Mouse (Mus musculus) heart, embryonic 13.5 days (tissue): ENCODE measurements around the gene Rffl. TPM values are rescaled to one million over a fixed set of nuclear protein-coding genes. Genes with fewer than 3 reads are reported as not detected.
"Not testable (repeated sequence)": the region's sequence is repeated elsewhere in the genome, so short reads cannot be mapped to it uniquely, and the experiment has no call there.

Experiments
- ATAC-seq: fragments of 200-750 bp; cut with Nextera tagmentation; 2 replicates; pipeline ENCODE4 v1.8.0; 2017; ENCODE audit warnings: moderate TSS enrichment; ENCODE audit not compliant: insufficient number of reproducible peaks, low FRiP score, low TSS enrichment; ENCODE audit errors: extremely low read depth
- H3K27ac ChIP-seq: fragments of 300-500 bp; sonication (generic); replicated peaks from 2 replicates; pipeline ENCODE4 v1.5.1; 2015; ENCODE audit warnings: moderate library complexity, mild to moderate bottlenecking, inconsistent platforms
- H3K27me3 ChIP-seq: fragments of 300-500 bp; sonication (generic); replicated peaks from 2 replicates; pipeline ENCODE4 v1.6.1; 2015; ENCODE audit warnings: mild to moderate bottlenecking, inconsistent platforms
- H3K36me3 ChIP-seq: fragments of 300-500 bp; sonication (generic); 2 replicates; pipeline ENCODE4 v1.6.1; 2015; ENCODE audit warnings: mild to moderate bottlenecking, inconsistent platforms
- H3K4me1 ChIP-seq: fragments of 300-500 bp; sonication (generic); 2 replicates; pipeline ENCODE4 v1.6.1; 2015; ENCODE audit warnings: inconsistent platforms
- H3K4me2 ChIP-seq: fragments of 300-500 bp; sonication (generic); 2 replicates; pipeline ENCODE4 v1.6.1; 2015; ENCODE audit warnings: inconsistent platforms, mild to moderate bottlenecking, moderate library complexity
- H3K4me3 ChIP-seq: fragments of 300-500 bp; sonication (generic); 2 replicates; pipeline ENCODE4 v1.5.1; 2015; ENCODE audit warnings: moderate library complexity, mild to moderate bottlenecking, inconsistent platforms
- H3K9ac ChIP-seq: fragments of 300-500 bp; sonication (generic); 2 replicates; pipeline ENCODE4 v1.6.1; 2015; ENCODE audit warnings: inconsistent platforms, mild to moderate bottlenecking, moderate library complexity
- H3K9me3 ChIP-seq: fragments of 300-500 bp; sonication (generic); 2 replicates; pipeline ENCODE4 v1.6.1; 2016; ENCODE audit warnings: inconsistent platforms
- WGBS: fragments of 180-500 bp; shearing (Covaris S2); methylation state at CpG from one replicate; pipeline ENCODE4 v1.1.7; 2015; ENCODE audit warnings: mixed read lengths; 5-methylcytosine and 5-hydroxymethylcytosine counted together
- polyA plus RNA-seq: library from polyadenylated mRNA; unstranded; fragments of >200 nt; fragmentation: Nextera tagmentation; extraction: Ambion mirVana; gene quantifications from 2 replicates; pipeline ENCODE4 v1.2.1, GENCODE M21; 2015

Gene Rffl
- polyA plus RNA-seq, 1 experiment from 2014 or later: 5.3 TPM

DNA sequence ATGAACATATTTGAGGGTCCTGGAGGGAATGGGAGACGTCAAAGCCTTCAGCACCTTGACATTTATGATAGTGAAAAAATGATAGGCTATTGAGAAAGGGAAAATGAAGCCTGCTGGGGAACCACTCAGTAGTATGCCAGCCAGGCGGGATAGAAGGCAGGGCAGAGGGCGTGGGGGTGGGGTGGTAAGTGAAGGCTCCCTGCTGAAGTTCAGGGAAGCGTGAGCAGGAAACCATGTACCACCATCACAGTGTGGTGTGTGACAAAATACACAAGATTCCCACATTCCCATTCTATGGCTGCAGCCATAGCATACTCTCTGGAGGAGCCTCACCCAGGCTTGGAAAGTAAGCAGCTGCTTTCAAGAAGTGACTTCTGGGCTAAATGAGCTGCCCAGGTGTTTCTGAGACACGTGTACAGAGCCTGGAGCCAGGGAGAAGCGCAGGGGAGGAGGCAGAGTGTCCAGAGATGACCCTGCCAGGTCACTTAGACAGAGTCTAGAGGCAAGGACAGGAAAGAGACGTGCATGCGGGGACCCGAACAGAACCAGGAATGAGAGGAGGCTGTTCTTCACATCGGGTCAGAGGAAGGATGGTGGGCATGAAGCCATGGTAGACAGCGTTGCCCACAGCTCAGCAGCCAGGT, 26.1 kb downstream of the Rffl start:
- Histone ChIP-seq H3K4me2 (peak overlapping the region; percentile 69), H3K9me3 (no peaks in the 10 kb centered on the region), H3K27ac (peak overlapping the region; percentile 66; the same call in 1 of the 2 replicates), H3K9ac (peak overlapping the region; percentile 72), H3K4me3 (peak overlapping the region; percentile 41), H3K4me1 (peaks cover 37% of the 10 kb centered on the region), H3K36me3 (no peaks in the 10 kb centered on the region), H3K27me3 (no peaks in the 10 kb centered on the region)
- ATAC-seq: no peak
- 65% methylated on average over 11 of the region's 11 CpGs for WGBS

DNA sequence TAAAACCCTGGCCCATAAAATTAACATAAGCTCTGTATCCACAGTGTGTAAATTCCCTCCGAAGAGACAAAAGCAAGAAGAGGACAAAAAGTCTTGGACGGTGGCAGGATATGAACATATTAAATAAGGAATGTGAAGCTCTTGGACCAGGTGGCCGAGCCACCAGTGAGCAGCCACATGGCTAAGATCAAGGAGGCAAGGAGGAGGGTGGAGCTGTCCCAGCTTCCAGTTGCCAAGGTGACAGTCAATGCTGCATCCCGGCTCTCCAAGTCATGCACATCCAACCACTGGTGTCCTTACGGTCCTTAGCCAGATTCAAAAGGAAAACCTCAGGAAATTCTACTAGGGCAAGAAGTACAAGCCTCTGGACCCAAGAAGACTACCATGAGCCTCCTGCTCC, 32.5 kb downstream of the Rffl start:
- H3K4me3 ChIP-seq: no peak overlapping the region
- H3K36me3 ChIP-seq: no peaks in the 10 kb centered on the region
- no peaks in the 10 kb centered on the region for H3K27me3 ChIP-seq
- H3K9me3 ChIP-seq: no peaks in the 10 kb centered on the region
- ATAC-seq: no peak
- WGBS: 53% methylated on average over 5 of the region's 5 CpGs
- H3K4me1 ChIP-seq: peaks cover 14% of the 10 kb centered on the region
- no peak overlapping the region for H3K9ac ChIP-seq
- no peak overlapping the region for H3K27ac ChIP-seq
- H3K4me2 ChIP-seq: no peak overlapping the region

DNA sequence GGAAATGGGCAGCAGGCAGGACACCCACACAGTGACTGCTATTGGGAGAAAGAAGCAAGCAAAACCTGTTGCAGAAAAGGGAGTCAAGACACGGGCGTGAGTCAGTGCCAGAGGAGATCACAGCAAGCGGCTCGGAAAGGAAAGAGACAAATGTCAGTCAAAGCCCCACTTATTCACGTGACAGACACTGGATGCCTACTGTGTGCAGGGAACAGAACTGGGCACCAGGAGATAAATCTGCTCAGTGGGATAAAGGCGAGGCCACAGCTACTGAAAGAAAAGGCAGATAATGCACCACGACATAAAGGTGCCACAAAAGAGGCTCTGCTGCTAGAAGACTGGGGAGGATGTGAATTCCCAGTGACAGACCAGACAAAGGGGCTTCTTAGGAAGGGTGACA, 33.2 kb downstream of the Rffl start:
- Histone ChIP-seq H3K27ac (no peak overlapping the region), H3K9me3 (no peaks in the 10 kb centered on the region), H3K27me3 (no peaks in the 10 kb centered on the region), H3K36me3 (no peaks in the 10 kb centered on the region), H3K4me1 (peaks cover 14% of the 10 kb centered on the region), H3K4me3 (no peak overlapping the region), H3K4me2 (no peak overlapping the region), H3K9ac (0 out of 2 replicates have a peak overlapping the region, but pooled peaks have one; percentile 7)
- WGBS: 62% methylated on average over 7 of the region's 7 CpGs
- ATAC-seq: no peak

DNA sequence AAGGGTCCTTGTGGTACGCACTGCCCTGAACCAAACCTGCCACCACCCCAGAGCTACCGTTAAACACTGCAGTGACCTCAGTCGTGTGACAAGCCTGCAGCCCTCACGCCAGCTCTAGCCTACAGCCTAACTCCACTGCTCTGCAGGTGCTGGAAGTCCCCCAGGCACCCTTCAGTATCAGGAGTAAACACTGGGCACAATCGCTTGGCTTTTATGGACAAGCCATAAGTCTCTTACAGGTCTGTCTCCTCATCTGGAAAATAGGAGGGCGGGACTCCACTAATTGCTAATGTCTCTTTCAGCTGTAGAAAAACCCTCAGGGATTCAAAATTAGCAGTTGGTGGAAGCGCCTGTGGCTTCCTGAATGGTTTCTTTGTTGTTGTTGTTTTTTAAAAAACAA, 33.8 kb downstream of the Rffl start:
- no peak overlapping the region for H3K4me2 ChIP-seq
- no peak overlapping the region for H3K4me3 ChIP-seq
- ATAC-seq: no peak
- WGBS: 68% methylated on average over 7 of the region's 7 CpGs
- no peaks in the 10 kb centered on the region for H3K36me3 ChIP-seq
- H3K27ac ChIP-seq: no peak overlapping the region
- H3K27me3 ChIP-seq: no peaks in the 10 kb centered on the region
- H3K4me1 ChIP-seq: peaks cover 14% of the 10 kb centered on the region
- no peaks in the 10 kb centered on the region for H3K9me3 ChIP-seq
- H3K9ac ChIP-seq: no peak overlapping the region

DNA sequence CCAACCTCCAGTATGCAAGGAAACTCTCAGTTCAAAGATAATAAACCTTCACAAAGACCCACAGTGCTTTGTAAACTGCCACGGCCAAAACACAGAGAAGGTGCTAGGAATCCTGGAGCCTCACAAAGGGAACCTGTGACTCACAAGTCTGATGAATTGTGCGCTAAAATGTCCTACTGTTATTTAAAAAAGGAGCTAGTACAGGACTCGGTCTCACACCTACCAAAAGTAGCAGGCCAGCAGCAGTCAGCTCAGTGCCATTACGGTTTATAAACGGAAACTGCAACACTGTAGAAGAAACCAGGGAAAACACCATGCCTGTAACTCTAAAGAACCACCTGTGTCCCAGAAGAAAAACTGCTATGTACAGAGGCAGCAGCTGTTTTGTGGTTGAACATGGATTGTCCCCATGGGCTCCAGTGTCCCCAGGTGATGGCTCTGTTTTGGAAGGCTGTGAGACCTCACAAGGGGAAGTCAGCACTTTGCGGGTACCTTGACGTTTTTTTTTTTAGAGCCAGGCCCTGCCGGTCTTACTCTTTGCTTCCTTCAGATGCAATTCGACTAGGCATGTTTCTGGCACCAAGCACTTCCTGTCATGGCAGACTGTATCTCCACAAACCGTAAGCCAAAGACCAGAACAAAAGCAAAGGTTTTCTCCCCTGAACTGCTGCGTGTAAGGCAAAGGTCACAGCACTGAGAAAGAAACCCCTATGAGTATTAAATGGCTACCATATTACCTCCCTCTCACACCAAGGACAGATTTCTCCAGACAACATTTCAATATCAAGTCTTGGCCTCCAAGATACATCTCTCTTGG, 35.2 kb downstream of the Rffl start:
- no peak overlapping the region for H3K9ac ChIP-seq
- no peaks in the 10 kb centered on the region for H3K9me3 ChIP-seq
- 67% methylated on average over 11 of the region's 11 CpGs for WGBS
- H3K4me1 ChIP-seq: peaks cover 26% of the 10 kb centered on the region
- no peak overlapping the region for H3K27ac ChIP-seq
- no peak for ATAC-seq
- no peak overlapping the region for H3K4me3 ChIP-seq
- no peaks in the 10 kb centered on the region for H3K27me3 ChIP-seq
- H3K4me2 ChIP-seq: no peak overlapping the region
- no peaks in the 10 kb centered on the region for H3K36me3 ChIP-seq

DNA sequence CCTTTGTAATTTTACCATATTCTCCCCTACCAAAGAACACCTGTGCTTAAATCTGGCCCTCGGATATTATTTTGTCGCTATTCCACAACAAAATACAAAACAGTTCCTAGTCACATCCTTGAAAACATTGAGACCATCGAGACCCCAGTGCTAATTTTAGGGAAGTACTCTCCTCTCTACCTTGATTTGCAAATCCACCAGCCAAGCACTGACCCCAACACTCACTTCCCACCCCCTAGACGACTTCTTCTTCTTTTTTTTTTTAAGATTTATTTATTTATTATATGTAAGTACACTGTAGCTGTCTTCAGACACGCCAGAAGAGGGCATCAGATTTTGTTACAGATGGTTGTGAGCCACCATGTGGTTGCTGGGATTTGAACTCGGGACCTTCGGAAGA, 36.7 kb downstream of the Rffl start:
- not testable (repeated sequence) for H3K4me2 ChIP-seq, H3K36me3 ChIP-seq, H3K4me3 ChIP-seq, H3K27me3 ChIP-seq, H3K27ac ChIP-seq, ATAC-seq, H3K9me3 ChIP-seq, H3K9ac ChIP-seq
- WGBS: 79% methylated on average over 7 of the region's 7 CpGs
- H3K4me1 ChIP-seq: peaks cover 21% of the 10 kb centered on the region

DNA sequence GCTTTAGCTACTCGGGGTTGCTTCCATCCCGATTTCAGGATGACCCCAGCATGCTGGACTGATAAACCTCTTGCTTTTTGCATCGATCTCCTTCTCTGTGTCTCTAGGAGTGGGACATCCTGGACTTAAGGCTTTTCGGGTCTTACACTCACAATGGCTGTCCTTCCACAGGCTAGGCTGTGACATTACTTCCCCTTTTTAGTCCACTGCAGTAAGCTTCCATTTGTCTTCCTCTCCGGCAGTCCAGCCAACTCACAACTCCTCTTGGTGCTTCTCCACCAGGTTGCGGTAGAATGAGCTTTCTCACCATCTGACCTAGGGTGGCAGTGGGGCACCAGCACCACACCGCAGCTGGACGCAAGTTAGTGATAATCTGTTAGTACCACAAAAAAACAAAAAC, 37.1 kb downstream of the Rffl start:
- 81% methylated on average over 8 of the region's 8 CpGs for WGBS
- ATAC-seq: no peak
- Histone ChIP-seq H3K4me1 (peaks cover 21% of the 10 kb centered on the region), H3K9ac (no peak overlapping the region), H3K27ac (no peak overlapping the region), H3K4me3 (no peak overlapping the region), H3K4me2 (no peak overlapping the region), H3K9me3 (no peaks in the 10 kb centered on the region), H3K36me3 (no peaks in the 10 kb centered on the region), H3K27me3 (no peaks in the 10 kb centered on the region)

- not testable (repeated sequence) for H3K9ac ChIP-seq, ATAC-seq, H3K4me3 ChIP-seq, H3K9me3 ChIP-seq, H3K36me3 ChIP-seq, H3K27ac ChIP-seq, H3K4me2 ChIP-seq, H3K27me3 ChIP-seq
- WGBS: 77% methylated on average over 10 of the region's 10 CpGs
- H3K4me1 ChIP-seq: peaks cover 15% of the 10 kb centered on the region
Measured at GRCm38 (mm10) chr11:82832402-82832801, 38.6 kb downstream of the Rffl start.

DNA sequence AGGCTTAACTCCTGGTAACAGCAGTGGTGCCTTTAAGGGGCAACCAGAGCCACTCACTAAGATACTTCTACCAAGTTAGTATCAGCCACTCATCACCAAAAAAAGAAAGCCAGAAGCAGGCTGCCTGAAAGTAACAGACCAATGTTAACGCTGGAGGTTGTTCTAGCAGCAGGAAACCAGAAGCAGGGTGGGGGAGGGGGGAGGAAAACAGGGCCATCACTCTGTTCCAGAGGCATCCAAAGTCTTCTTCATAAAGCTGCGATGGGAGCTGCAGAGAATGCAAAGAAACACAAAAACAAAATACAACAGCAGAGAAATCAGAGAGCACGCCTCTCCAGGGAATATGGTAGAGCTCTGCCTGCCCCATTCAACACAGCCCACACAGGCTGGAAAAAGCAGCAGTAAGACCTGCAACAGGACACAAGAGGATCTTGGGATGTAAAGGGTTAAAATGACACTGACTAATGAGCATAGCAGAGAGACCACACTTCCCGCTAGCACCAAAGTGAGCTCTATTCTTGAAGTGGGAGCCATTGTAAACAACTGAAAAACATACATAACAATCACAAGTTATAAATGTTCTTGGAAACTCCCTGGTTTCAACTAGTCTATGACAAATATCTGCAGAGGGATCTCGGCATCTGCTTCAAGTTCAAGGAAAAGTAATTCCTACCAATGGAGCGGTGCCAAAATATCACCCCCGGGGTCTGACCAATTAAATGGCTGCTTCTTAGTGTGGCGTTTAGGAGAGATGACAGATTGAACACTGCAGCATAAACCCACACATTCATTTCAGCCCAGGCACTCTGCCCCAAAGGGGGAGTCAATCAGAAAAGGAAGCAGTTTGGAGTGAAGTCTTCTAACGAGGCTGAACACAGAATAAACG, 39.8 kb downstream of the Rffl start:
- Histone ChIP-seq H3K27ac (no peak overlapping the region; the same call in 1 of the 2 replicates), H3K4me1 (peaks cover 15% of the 10 kb centered on the region), H3K27me3 (no peaks in the 10 kb centered on the region), H3K4me3 (peak overlapping the region; percentile 13), H3K9me3 (no peaks in the 10 kb centered on the region), H3K4me2 (peak overlapping the region; percentile 52), H3K9ac (peak overlapping the region; percentile 42; the same call in 1 of the 2 replicates), H3K36me3 (no peaks in the 10 kb centered on the region)
- no peak for ATAC-seq
- 13% methylated on average over 10 of the region's 10 CpGs for WGBS

GRCm38 (mm10) chr11:82826818-82827217, 44.2 kb downstream of the Rffl start:
- no peak for ATAC-seq
- Histone ChIP-seq H3K4me1 (peaks cover 12% of the 10 kb centered on the region), H3K9ac (no peak overlapping the region), H3K4me2 (no peak overlapping the region), H3K4me3 (no peak overlapping the region), H3K27me3 (no peaks in the 10 kb centered on the region), H3K9me3 (no peaks in the 10 kb centered on the region), H3K27ac (no peak overlapping the region), H3K36me3 (no peaks in the 10 kb centered on the region)

- 53% methylated on average over 13 of the region's 13 CpGs for WGBS
- peaks cover 13% of the 10 kb centered on the region for H3K4me1 ChIP-seq
- H3K9me3 ChIP-seq: no peaks in the 10 kb centered on the region
- H3K4me2 ChIP-seq: no peak overlapping the region
- peak overlapping the region; percentile 6; the same call in 1 of the 2 replicates for H3K27ac ChIP-seq
- H3K9ac ChIP-seq: peak overlapping the region; percentile 40; the same call in 1 of the 2 replicates
- no peak for ATAC-seq
- 0 out of 2 replicates have a peak, but pooled peaks cover 6% of the 10 kb centered on the region for H3K36me3 ChIP-seq
- no peak overlapping the region for H3K4me3 ChIP-seq
- no peaks in the 10 kb centered on the region for H3K27me3 ChIP-seq
Measured at GRCm38 (mm10) chr11:82820788-82821456, 50.1 kb downstream of the Rffl start.
